Comparison of ENCODE assay signal across 21 mouse cellular contexts in the genomic region with DNA sequence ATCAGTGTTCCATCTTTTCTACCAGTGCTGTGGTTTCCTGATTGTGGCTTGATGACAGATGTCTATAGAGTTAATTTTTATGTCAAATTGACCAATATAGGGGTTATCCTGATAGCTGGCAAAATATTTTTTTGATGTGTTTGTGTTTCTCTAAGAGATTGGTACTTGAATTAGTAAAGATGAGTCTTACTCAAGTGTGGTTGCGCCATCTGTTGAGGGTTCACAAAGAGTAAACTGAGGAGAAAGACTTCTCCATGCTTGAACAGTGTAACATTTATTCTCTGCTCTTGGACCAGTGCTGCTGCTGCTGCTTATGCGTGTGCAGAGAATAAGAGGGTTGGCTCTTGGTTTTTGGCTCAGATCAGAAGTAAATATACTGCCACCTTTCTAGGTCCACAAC. TPM values are rescaled to one million over a fixed set of nuclear protein-coding genes. Genes with fewer than 3 reads are reported as not detected.
"Had no signal": no experiment of that assay in that cellular context is flagged by ENCODE, and none has a peak within 500 bp of the region (broad histone marks: within the 10 kb centered on the region; RNA-seq: fewer than 3 reads in every experiment).

No protein-coding gene starts in this region.

- H3K9me3 ChIP-seq: midbrain, embryonic 12.5 days; midbrain, embryonic 15.5 days; neural tube, embryonic 13.5 days had no signal

- ATAC-seq: intestine, postnatal 0 days; liver, postnatal 0 days; lung, postnatal 0 days; midbrain, embryonic 15.5 days had no signal

- H3K9ac ChIP-seq: liver, embryonic 14.5 days; liver, postnatal 0 days; lung, embryonic 14.5 days; midbrain, embryonic 12.5 days; midbrain, embryonic 15.5 days; neural tube, embryonic 13.5 days had no signal

- H3K4me2 ChIP-seq: lung, embryonic 14.5 days; midbrain, embryonic 12.5 days; midbrain, embryonic 15.5 days; neural tube, embryonic 13.5 days had no signal

- H3K4me3 ChIP-seq: layer of hippocampus, adult 2 months; left cerebral cortex, adult 2 months; midbrain, embryonic 12.5 days; midbrain, embryonic 15.5 days; neural tube, embryonic 13.5 days had no signal

- DNase-seq: kidney, adult 2 months; kidney, postnatal 25 days; layer of hippocampus, adult 9-11 months; layer of hippocampus, postnatal 36 days; liver, postnatal 0 days; lung, embryonic 14.5 days; retina, postnatal 1 day; right cerebral cortex, postnatal 25 days; spleen, adult 18-20 months had no signal

- H3K4me1 ChIP-seq: midbrain, embryonic 12.5 days; midbrain, embryonic 15.5 days; neural tube, embryonic 13.5 days had no signal

- H3K27me3 ChIP-seq: midbrain, embryonic 12.5 days; midbrain, embryonic 15.5 days; neural tube, embryonic 13.5 days had no signal

- H3K27ac ChIP-seq: kidney, postnatal 0 days; layer of hippocampus, adult 2 months; left cerebral cortex, adult 2 months; liver, embryonic 14.5 days; macrophage; midbrain, embryonic 12.5 days; midbrain, embryonic 15.5 days; neural tube, embryonic 13.5 days; stomach, postnatal 0 days had no signal

- H3K36me3 ChIP-seq: midbrain, embryonic 12.5 days; midbrain, embryonic 15.5 days; neural tube, embryonic 13.5 days had no signal

RNA-seq across cellular contexts. Expression of a gene that starts 24.8 kb away (rescaled TPM):
- polyA plus RNA-seq: liver, adult 2 months had no signal
